Mouse (Mus musculus): Measurements from ENCODE around the gene Shisa5. TPM values are rescaled to one million over a fixed set of nuclear protein-coding genes. Genes with fewer than 3 reads are reported as not detected.

Shisa5 gene
- polyA plus RNA-seq, 1 experiment from 2014 or later: 64.6 TPM

GRCm38 (mm10) chr9:109098969-109099368, 60.6 kb downstream of the Shisa5 start:
- no peak for ATAC-seq (ENCODE audit: low FRiP score)
- WGBS: 46% methylated on average over 6 of the region's 6 CpGs
- Histone ChIP-seq H3K36me3 (peaks cover 47% of the 10 kb centered on the region), H3K4me1 (replicated peaks) (peaks cover 66% of the 10 kb centered on the region), H3K9me3 (no peaks in the 10 kb centered on the region), H3K27me3 (no peaks in the 10 kb centered on the region), H3K4me3 (peak overlapping the region; percentile 69), H3K27ac (peak overlapping the region; percentile 100), H3K4me2 (peak overlapping the region; percentile 95), H3K9ac (peak overlapping the region; percentile 97)

DNA sequence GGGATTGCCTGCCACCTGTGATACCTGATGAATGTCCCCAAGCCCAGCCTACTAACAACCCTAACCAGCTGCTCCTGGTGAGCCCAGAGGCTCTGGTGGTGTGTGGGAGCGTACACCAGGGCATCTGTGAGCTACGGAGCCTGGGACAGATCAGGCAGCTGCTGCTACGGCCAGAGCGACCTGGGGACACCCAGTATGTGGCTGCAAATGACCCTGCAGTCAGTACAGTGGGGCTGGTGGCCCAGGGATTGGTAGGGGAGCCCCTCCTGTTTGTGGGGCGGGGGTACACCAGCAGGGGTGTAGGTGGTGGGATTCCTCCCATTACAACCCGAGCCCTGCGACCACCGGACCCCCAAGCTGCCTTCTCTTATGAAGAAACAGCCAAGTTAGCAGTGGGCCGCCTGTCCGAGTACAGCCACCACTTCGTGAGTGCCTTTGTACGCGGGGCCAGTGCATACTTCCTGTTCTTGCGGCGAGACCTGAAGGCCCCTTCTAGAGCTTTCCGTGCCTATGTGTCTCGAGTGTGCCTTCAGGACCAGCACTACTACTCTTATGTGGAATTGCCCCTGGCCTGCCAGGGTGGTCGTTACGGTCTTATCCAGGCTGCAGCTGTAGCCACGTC, 62.1 kb downstream of the Shisa5 start:
- Histone ChIP-seq H3K36me3 (peaks cover 61% of the 10 kb centered on the region), H3K4me1 (replicated peaks) (peaks cover 68% of the 10 kb centered on the region), H3K27ac (no peak overlapping the region), H3K9ac (peak overlapping the region; percentile 46; the same call in 1 of the 2 replicates), H3K9me3 (no peaks in the 10 kb centered on the region), H3K4me2 (no peak overlapping the region), H3K27me3 (no peaks in the 10 kb centered on the region), H3K4me3 (no peak overlapping the region)
- ATAC-seq (ENCODE audit: low FRiP score): no peak
- WGBS: 88% methylated on average over 20 of the region's 20 CpGs

DNA sequence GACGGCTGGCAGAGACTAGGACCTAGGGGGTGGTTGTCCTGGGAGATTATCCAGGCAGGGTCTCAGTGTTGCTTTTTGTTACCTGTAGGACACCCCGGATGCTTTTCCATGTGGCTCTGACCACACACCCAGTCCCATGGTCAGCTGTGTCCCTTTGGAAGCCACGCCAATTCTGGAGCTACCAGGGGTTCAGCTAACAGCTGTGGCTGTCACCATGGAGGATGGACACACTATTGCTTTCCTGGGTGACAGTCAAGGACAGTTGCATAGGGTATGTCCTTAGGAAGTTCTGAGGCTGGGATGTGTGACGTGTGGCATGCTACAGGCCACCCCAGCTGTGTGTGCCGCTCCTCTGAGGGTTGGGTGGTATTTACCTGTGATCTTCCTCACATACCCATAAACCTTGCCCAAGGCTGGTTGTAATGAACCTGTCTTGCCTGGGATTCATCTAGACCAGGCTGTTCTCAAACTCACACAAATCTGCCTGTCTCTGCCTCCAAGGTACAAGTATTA, 63.6 kb downstream of the Shisa5 start:
- no peak overlapping the region for H3K4me2 ChIP-seq
- H3K9ac ChIP-seq: 0 out of 2 replicates have a peak overlapping the region, but pooled peaks have one; percentile 3
- no peaks in the 10 kb centered on the region for H3K9me3 ChIP-seq
- H3K27ac ChIP-seq: no peak overlapping the region
- WGBS: 97% methylated on average over 5 of the region's 5 CpGs
- no peak for ATAC-seq (ENCODE audit: low FRiP score)
- no peaks in the 10 kb centered on the region for H3K27me3 ChIP-seq
- no peak overlapping the region for H3K4me3 ChIP-seq
- peaks cover 77% of the 10 kb centered on the region for H3K36me3 ChIP-seq
- H3K4me1 ChIP-seq (replicated peaks): peaks cover 60% of the 10 kb centered on the region

DNA sequence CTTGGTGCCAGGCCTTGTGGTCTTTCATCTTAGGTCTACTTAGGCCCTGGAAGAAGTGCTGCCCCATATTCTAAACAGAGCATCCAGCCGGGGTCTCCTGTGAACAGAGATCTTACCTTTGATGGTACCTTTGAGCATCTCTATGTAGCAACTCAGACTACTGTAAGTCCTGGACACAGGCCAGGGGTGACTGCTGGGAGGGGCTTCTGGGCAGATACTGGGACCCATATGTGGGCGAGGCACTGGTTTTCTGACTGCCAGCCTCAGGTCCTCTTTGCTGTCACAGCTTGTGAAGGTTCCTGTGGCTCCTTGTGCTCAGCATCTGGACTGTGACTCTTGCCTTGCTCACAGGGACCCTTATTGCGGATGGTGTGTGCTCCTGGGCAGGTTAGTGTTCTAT, 64.2 kb downstream of the Shisa5 start:
- no peak overlapping the region for H3K9ac ChIP-seq
- H3K36me3 ChIP-seq: peaks cover 82% of the 10 kb centered on the region
- peaks cover 54% of the 10 kb centered on the region for H3K4me1 ChIP-seq (replicated peaks)
- H3K4me2 ChIP-seq: no peak overlapping the region
- WGBS: 95% methylated on average over 3 of the region's 3 CpGs
- H3K4me3 ChIP-seq: no peak overlapping the region
- ATAC-seq (ENCODE audit: low FRiP score): no peak
- H3K27me3 ChIP-seq: no peaks in the 10 kb centered on the region
- H3K9me3 ChIP-seq: no peaks in the 10 kb centered on the region
- no peak overlapping the region for H3K27ac ChIP-seq

- WGBS: 81% methylated on average over 7 of the region's 7 CpGs
- H3K27ac ChIP-seq: no peak overlapping the region
- ATAC-seq (ENCODE audit: low FRiP score): no peak
- no peak overlapping the region for H3K4me3 ChIP-seq
- H3K9ac ChIP-seq: peak overlapping the region; percentile 19; the same call in 1 of the 2 replicates
- H3K36me3 ChIP-seq: peaks cover 89% of the 10 kb centered on the region
- H3K4me1 ChIP-seq (replicated peaks): peaks cover 47% of the 10 kb centered on the region
- H3K27me3 ChIP-seq: no peaks in the 10 kb centered on the region
- H3K4me2 ChIP-seq: no peak overlapping the region
- no peaks in the 10 kb centered on the region for H3K9me3 ChIP-seq
Observed at GRCm38 (mm10) chr9:109103250-109103649, 64.9 kb downstream of the Shisa5 start.

GRCm38 (mm10) chr9:109104083-109104482, 65.7 kb downstream of the Shisa5 start:
- H3K9ac ChIP-seq: peak overlapping the region; percentile 35; the same call in 1 of the 2 replicates
- no peaks in the 10 kb centered on the region for H3K27me3 ChIP-seq
- no peak overlapping the region for H3K4me3 ChIP-seq
- peaks cover 39% of the 10 kb centered on the region for H3K4me1 ChIP-seq (replicated peaks)
- 87% methylated on average over 9 of the region's 9 CpGs for WGBS
- peaks cover 98% of the 10 kb centered on the region for H3K36me3 ChIP-seq
- H3K9me3 ChIP-seq: no peaks in the 10 kb centered on the region
- no peak for ATAC-seq (ENCODE audit: low FRiP score)
- H3K27ac ChIP-seq: peak overlapping the region; percentile 30; the same call in 1 of the 2 replicates
- H3K4me2 ChIP-seq: no peak overlapping the region

DNA sequence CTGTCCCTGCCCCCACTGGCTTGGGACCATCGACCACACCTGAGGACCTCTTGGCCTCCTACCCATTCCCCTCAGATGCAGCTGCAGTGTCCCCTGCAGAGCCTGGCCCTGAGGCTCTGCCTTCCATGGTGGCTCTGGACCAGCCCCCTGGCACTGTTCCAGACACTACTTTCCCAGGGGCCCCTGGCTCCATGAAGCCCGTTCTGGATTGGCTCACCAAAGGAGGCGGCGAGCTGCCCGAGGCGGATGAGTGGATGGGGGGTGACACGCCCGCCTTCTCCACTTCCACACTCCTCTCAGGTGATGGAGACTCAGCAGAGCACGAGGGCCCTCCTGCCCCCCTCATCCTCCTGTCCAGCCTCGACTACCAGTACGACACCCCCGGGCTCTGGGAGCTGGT, 66.6 kb downstream of the Shisa5 start:
- peak; percentile 36; the same call in 1 of the 2 replicates for ATAC-seq (ENCODE audit: low FRiP score)
- Histone ChIP-seq H3K4me2 (no peak overlapping the region), H3K4me1 (replicated peaks) (peaks cover 30% of the 10 kb centered on the region), H3K4me3 (no peak overlapping the region), H3K36me3 (peaks cover 99% of the 10 kb centered on the region), H3K27me3 (no peaks in the 10 kb centered on the region), H3K9ac (0 out of 2 replicates have a peak overlapping the region, but pooled peaks have one; percentile 35), H3K27ac (peak overlapping the region; percentile 30; the same call in 1 of the 2 replicates), H3K9me3 (no peaks in the 10 kb centered on the region)
- WGBS: 80% methylated on average over 12 of the region's 12 CpGs

- H3K4me1 ChIP-seq (replicated peaks): peaks cover 25% of the 10 kb centered on the region
- ATAC-seq (ENCODE audit: low FRiP score): no peak
- no peak overlapping the region for H3K4me3 ChIP-seq
- H3K27me3 ChIP-seq: no peaks in the 10 kb centered on the region
- H3K9ac ChIP-seq: 0 out of 2 replicates have a peak overlapping the region, but pooled peaks have one; percentile 29
- no peak overlapping the region for H3K27ac ChIP-seq
- peaks cover 99% of the 10 kb centered on the region for H3K36me3 ChIP-seq
- WGBS: 92% methylated on average over 12 of the region's 12 CpGs
- no peaks in the 10 kb centered on the region for H3K9me3 ChIP-seq
- H3K4me2 ChIP-seq: no peak overlapping the region
Observed at GRCm38 (mm10) chr9:109105648-109106047, 67.3 kb downstream of the Shisa5 start.

DNA sequence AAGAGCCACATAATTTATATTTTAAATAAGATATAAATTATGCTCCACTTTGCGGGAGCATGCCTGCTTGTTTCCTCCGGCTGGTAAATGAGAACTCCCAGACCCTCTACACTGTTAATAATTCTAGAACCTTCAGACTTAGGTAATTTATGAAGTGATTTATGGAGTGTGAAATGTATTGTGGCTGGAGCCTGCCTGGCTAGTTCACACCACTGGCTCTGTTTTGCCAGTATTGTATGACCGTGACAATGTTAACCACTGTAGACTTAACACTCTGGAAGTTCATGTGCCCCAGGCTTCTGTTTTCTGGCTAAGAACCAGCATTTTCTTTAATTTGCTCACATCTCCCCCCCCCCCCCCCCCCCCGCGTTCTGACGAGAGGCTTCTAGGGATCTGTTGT, 69.0 kb downstream of the Shisa5 start:
- 74% methylated on average over 5 of the region's 6 CpGs for WGBS
- no peak overlapping the region for H3K27ac ChIP-seq
- no peak overlapping the region for H3K4me2 ChIP-seq
- H3K36me3 ChIP-seq: peaks cover 100% of the 10 kb centered on the region
- H3K9ac ChIP-seq: no peak overlapping the region
- no peaks in the 10 kb centered on the region for H3K27me3 ChIP-seq
- ATAC-seq (ENCODE audit: low FRiP score): no peak
- H3K4me1 ChIP-seq (replicated peaks): peaks cover 17% of the 10 kb centered on the region
- no peak overlapping the region for H3K4me3 ChIP-seq
- no peaks in the 10 kb centered on the region for H3K9me3 ChIP-seq

Other genes with a start within 250 kb of the Shisa5 start
- gene Nckipsd, start 230.2 kb upstream of the Shisa5 start, polyA plus RNA-seq (2015; fragmentation: Nextera tagmentation; extraction: Ambion mirVana): 25.9 and 30.7 TPM in 2 replicates
- gene Celsr3, start 212.2 kb upstream of the Shisa5 start, polyA plus RNA-seq (2015; fragmentation: Nextera tagmentation; extraction: Ambion mirVana): 13.8 and 14.3 TPM in 2 replicates
- 15.1 and 16.1 TPM in 2 replicates for gene Slc26a6, start 185.3 kb upstream of the Shisa5 start, polyA plus RNA-seq (2015; fragmentation: Nextera tagmentation; extraction: Ambion mirVana)
- 0.32 and 0.72 TPM in 2 replicates for gene Tmem89, start 123.9 kb upstream of the Shisa5 start, polyA plus RNA-seq (2015; fragmentation: Nextera tagmentation; extraction: Ambion mirVana)
- 398 and 399 TPM in 2 replicates for gene Uqcrc1, start 101.9 kb upstream of the Shisa5 start, polyA plus RNA-seq (2015; fragmentation: Nextera tagmentation; extraction: Ambion mirVana)
- gene Col7a1, start 85.0 kb upstream of the Shisa5 start, polyA plus RNA-seq (2015; fragmentation: Nextera tagmentation; extraction: Ambion mirVana): 1.1 and 1.7 TPM in 2 replicates
- not detected in 2 replicates for gene Ucn2, start 52.6 kb upstream of the Shisa5 start, polyA plus RNA-seq (2015; fragmentation: Nextera tagmentation; extraction: Ambion mirVana)
- 26.3 and 34.2 TPM in 2 replicates for gene Pfkfb4, start 46.8 kb upstream of the Shisa5 start, polyA plus RNA-seq (2015; fragmentation: Nextera tagmentation; extraction: Ambion mirVana)
- gene Trex1, start 21.2 kb downstream of the Shisa5 start, polyA plus RNA-seq (2015; fragmentation: Nextera tagmentation; extraction: Ambion mirVana): 12.9 and 15.2 TPM in 2 replicates
- gene Atrip, start 35.6 kb downstream of the Shisa5 start, polyA plus RNA-seq (2015; fragmentation: Nextera tagmentation; extraction: Ambion mirVana): 27.8 and 32.4 TPM in 2 replicates
- 14.6 and 14.7 TPM in 2 replicates for gene Ccdc51, start 43.9 kb downstream of the Shisa5 start, polyA plus RNA-seq (2015; fragmentation: Nextera tagmentation; extraction: Ambion mirVana)
- gene Tma7, start 44.0 kb downstream of the Shisa5 start, polyA plus RNA-seq (2015; fragmentation: Nextera tagmentation; extraction: Ambion mirVana): 741 and 764 TPM in 2 replicates
- gene Plxnb1, start 56.8 kb downstream of the Shisa5 start, polyA plus RNA-seq (2015; fragmentation: Nextera tagmentation; extraction: Ambion mirVana): 22.5 and 27.2 TPM in 2 replicates
- not detected in 2 replicates for gene Fbxw21, start 123.5 kb downstream of the Shisa5 start, polyA plus RNA-seq (2015; fragmentation: Nextera tagmentation; extraction: Ambion mirVana)
- not detected in 2 replicates for gene Fbxw13, start 157.4 kb downstream of the Shisa5 start, polyA plus RNA-seq (2015; fragmentation: Nextera tagmentation; extraction: Ambion mirVana)
- gene Fbxw20, start 196.2 kb downstream of the Shisa5 start, polyA plus RNA-seq (2015; fragmentation: Nextera tagmentation; extraction: Ambion mirVana): not detected in 2 replicates
- gene Fbxw14, start 249.1 kb downstream of the Shisa5 start, polyA plus RNA-seq (2015; fragmentation: Nextera tagmentation; extraction: Ambion mirVana): not detected in 2 replicates

Measured in hindbrain, embryonic 13.5 days (tissue).